Mouse (Mus musculus) c-Kit-positive CD71-positive TER-119-positive erythroid progenitor cells, embryonic 14.5 days (primary cell): ENCODE results near the gene Gm26657.

Experiments
- DNase-seq: peaks from one replicate; pipeline ENCODE4 v3.0.0-alpha.2; 2013; ENCODE audit warnings: low spot score

The Gm26657 gene

DNA sequence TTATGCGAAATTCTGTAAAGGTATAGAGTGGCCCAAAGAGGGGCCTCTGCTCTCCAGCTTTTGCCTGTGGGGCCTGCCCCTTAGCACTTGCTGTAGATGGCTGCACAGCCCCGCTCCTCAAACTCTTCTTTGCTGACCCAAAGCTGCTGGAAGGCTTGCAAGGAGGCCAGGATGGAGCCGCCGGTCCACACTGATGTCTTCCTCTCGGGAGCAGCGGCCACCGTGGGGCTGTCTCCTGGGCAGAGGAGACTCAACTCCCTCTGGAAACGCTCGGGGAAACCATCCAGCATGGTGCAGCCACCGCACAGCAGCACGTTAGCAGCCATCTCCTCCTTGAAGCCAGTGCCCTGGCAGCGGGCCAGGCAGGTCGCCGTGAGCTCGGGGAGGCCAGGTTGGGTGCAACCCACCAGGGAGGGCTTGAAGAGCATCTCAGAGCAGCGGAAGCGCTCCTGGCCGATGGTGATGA is at the start of gene Gm26657:
Gene Gm26657, plus strand, starts transcription at position 51 of the 466 bp plus-strand sequence.
- DNase-seq: no peak

DNA sequence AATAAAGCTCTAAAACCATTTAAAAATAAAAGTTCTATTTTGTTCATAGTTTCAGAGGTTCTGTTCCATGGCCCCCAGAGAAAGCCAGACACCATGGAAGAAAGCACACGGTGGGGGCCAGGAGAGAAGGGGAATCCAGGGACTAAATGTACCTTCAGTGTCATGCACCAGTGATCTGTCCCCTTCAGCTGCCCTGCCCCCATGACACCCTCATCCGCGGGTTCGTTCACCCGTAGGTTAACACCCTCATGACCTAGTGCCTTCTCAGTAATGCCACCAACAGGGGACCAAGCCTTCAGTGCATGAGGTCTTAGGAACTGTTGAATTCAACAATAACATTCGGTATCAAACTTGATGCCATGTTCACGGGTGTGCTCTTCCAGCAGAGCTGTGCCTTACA is 43.5 kb upstream of the Gm26657 start:
- DNase-seq: no peak

DNA sequence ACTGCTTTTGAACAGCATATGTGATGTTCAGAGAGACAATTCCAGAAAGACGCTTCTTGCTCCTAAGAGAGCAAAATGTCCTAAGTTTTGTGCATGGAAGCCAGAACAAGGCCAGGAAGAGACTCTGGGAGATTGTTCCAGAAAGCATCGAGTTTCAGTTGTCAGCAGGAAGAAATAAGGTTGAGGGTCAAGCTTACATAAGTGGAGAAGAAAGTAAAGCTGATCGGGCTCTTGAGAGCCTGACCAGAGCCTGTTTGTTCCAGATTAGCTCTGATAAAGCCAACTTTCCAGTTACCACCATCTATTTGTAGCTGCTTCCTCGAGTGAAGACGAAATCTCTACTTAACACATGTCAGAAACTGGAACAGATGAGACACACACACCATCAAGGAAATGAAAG is 41.2 kb upstream of the Gm26657 start:
- no peak for DNase-seq

DNA sequence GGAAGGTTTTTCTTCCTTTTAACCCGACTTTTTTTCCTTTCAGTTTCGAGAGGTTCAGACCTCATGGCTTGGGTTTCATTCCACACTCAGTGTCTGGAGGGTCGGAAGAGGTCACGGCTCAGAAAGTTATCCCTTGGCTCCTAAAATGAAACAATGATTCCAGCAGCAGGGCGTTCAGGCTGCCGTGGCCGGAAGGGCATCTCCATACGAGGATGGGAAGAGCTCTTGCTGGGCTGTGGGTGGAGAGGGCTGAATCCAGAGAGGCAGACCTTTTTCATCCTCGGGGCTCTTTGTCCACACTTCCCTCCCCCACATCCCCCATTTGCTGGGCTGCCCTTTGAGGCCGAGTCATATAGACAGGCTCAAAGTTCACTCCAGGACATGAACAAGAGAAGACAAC is 37.6 kb upstream of the Gm26657 start:
- no peak for DNase-seq

DNA sequence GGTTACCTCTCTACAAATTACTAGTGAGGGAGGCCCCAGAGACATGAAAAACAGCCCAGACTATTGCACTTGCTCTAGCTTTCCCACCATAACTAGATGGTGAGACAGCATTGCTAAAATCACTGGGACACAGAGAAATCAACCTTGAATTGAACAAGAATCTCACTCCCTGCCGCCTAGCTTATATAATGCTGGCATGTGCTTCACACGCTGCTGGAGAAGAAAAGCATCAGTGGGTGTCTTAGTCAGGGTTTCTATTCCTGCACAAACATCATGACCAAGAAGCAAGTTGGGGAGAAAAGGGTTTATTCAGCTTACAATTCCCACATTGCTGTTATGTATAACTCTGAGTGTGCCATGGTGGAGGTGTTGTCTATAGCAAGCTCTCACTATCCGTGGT is 26.7 kb upstream of the Gm26657 start:
- DNase-seq: no peak

DNA sequence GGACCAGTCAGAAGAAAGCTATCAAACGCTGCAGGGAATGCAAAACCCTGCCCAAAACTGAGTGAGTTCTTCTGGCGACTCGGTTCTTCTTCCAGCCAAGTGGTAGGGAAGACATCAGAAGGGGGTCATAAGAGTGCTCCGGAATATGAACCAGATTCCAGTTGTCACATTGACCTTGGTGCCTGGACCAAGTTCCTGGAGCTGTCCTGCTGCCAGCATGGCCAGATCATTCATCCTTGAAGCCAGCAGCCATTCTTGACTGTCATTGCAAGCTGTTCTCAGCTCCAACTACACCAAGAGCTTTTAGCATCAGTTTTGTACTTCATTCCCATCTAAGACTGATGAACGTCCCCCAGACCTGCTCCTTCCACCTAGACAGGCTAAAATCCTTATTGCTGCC is 23.1 kb upstream of the Gm26657 start:
- no peak for DNase-seq

DNA sequence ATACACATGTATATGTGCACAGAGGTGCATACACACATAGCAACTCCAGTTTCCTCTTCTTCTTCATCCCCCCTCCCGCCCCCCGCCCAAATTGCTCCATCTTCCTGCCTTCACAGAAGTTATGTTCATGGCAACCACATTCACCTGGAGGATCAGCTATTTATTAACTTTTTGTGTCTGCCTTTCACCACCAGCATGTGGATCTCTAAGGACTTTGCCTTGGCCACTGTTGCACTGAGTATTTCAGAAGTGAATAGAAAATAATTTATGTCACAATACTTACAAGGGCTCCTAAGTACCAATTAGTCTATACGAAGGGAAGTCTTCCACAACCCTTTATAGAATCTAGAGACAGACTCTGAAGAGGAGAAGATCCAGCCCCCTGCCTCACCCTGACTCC is 21.9 kb upstream of the Gm26657 start:
- no peak for DNase-seq

DNA sequence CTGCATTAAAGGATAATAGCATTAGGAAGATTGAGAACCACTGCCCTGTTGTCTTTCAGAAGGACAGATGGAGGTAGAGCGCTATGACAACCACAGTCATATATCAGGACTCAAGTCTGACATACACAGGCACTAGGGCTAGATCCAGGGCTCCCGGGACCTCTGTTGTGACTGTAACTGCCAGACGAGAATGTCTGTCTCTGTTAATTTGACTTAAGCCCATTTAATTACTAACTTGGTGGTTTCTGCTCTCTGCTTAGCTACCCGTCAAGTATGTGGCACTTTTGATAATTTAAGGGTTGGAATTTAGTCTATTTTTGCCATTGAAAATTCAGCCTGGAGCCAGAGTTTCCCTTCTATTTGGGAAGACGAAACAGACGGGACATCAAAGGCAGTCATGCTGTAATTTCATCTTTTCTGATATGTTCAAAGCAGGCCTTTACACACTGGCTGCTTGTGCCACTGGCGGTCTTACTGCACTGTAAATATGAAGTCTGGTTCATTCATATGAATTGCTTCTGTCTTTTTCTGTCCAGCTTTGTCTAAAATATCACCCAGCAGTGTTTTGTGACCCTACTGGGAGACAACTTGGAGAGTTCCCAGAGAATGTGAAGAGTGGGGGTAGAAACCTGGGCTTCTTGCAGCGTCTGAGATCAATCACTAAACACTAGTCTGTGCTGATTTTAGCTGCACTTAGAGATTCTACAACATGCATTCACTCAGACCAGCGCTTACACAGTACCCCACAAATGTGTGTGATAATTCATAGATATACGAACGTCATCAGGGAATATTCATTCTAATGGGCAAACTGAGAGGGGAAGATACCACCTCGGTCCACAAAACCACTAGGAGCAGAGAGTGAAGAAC is 21.1 kb upstream of the Gm26657 start:
- DNase-seq: no peak

DNA sequence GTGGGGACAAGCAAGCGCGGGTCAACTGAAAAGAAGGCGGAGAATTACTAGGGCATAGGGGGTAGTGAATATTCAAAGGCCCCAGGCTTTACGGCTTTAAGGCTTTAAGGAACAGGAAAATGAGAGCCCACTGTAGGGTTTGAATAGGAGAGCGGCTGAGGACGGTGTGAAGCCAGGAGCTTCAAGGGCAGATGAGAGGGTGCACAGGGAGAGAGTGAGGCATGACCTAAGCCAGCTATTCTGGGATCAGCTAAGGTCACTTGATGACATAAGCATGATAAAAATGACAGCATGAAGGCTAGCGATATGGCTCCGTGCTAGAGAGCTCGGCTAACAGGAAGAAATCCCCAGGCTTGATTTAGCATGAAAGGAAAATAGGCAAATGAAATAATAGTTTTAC is 20.4 kb upstream of the Gm26657 start:
- no peak for DNase-seq

DNA sequence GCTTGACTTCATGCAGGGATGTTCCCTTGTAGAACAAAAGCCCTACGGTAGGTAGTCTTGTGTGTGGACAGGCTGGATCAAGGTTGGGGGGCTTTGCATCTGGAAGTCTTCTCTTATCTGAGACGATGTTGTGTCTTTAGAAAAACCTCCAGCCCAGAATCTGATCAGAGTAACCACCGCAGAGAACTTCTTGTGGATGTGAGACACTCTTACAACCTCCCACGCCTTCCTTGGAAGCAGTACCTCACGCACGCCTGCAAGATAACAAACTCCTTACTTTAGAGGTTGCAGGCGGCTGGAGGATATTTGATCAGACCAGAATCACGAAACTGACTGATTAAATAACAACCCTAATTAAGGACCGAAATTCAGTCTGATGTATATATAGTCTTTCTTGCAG is 19.5 kb upstream of the Gm26657 start:
- no peak for DNase-seq

DNA sequence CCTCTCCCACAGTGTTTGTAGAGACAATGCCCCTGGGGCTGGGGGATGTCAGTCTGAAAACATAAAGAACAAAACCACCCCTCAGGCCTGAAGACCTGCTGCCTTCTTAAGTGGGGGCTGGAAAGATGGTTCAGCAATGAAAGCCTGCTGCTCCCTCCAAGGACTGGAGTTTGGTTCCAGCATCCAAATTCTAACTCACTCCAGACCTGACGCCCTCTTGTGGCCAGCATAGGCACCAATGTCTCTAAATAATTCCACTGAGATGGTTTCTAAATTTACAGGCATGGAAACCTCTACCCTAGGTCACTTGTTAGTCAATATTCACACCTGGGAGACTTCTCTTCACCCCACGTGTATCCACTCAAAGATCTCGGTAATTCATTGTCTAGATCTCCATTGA is 18.4 kb upstream of the Gm26657 start:
- DNase-seq: no peak

DNA sequence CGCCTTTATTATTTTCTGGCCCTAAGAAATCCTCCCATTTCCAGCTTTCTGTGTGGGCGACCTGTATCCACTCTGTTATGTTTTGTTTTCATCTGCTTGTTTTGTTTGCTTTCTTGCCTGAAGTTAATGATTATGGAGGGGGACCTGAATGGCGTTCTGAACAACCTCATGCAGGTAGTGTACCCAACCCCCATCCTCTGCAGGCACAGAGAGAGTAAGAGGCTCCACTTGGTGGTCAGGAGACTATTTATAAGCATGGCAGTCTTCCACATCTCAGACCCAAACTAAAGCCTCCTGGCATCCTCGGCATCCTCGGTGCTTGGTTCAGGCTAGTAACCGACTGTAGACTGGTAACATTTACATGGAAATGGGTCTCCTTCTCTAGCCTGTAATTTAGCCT is 17.5 kb upstream of the Gm26657 start:
- no peak for DNase-seq

DNA sequence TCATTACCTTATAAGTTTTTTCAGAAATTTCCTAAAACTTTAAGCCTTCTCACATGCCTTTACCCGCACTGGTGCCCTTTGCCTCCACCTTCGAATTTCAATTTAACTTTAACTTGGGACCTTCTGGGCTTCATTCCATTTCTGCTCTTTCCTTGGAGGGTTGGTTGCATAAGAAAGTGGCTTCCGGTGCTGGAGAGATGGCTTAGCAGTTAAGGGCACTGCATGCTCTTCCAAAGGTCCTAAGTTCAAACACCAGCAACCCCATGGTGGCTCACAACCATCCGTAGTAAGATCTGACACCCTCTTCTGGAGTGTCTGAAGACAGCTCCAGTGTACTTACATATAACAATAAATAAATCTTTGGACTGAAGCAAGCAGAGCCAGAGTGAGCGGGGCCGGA is 16.6 kb upstream of the Gm26657 start:
- DNase-seq: no peak

DNA sequence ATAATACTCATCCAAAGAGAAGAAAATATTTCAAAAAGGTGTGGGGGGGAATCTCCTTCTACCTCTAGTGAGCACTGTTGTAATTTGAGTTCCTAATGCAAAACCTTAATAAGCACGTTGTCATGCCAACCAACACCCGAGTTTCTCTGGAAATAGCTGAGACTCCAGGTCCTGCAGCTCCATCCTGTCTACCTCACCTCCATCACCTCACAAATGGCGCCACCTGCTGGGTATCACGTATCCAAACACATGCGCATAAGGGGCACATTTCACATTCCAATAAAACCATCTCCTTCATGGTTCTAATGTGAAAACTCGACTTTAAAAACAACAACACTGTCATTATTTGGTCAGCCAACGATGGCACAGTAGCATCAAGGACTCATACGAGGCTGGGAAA is 14.0 kb upstream of the Gm26657 start:
- peak; percentile 5 for DNase-seq

DNA sequence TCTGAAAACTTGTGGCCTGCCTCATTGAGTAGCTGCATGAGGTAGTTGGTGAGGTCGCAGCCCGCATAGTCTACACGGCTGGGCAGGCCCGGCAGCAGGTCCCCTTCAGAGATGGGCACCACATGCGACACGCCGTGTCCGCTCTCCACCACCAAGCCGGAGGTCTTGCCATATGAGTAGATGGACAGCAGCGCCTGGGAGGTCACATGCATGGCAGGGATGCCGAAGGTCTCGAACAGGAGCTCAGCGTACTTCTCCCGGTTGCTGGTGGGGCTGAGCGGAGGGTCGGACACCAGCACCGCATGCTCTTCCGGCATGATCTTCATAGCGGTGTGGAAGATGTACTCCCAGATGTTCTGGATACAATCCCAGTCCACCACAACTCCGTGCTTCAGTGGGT is 741 bp downstream of the Gm26657 start:
- no peak for DNase-seq

DNA sequence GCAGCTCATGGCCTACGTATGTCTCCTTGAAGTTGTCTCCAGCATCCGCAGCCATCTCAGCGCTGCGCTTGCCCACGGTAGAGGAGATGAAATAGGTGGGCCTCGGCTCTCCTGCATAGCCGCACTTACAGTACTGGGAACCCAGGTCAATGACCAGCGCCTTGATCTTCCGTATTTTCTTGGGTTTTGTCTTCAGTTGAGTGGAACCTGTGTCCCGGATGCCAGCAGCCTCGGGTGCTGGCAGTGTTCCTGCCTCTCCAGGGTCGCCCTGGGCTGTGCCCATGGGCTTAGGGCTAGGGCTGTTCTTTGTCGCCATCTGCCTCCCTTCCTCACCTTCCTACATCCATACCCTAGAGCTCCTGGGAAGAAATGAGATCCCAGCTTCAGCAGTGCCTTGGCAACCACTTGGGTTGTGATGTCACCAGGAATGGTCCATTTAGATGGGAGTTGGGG is 1.2 kb downstream of the Gm26657 start, which contains the start of gene Actl7b:
Gene Actl7b, minus strand, starts transcription at position 403 of the 453 bp plus-strand sequence.
- no peak for DNase-seq

DNA sequence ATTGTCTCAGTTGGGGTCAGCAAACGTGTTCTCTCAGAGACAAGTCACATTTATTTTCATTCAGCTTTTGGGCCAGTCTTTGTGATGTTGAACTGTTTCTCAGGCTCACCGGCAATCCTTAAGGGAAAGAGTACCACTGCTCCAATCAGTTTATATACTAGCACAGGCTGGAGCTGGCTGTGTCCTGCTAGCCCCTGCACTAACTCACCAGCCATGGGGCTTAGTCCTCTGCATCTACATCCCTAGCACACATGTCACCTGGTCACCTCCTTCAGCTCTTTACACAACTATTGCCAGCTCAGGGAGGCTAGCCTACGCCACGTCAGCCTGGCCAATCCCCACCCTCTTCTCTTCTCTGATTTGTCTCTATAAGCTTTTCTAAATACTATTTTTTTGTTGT is 2.8 kb downstream of the Gm26657 start:
- DNase-seq: no peak

DNA sequence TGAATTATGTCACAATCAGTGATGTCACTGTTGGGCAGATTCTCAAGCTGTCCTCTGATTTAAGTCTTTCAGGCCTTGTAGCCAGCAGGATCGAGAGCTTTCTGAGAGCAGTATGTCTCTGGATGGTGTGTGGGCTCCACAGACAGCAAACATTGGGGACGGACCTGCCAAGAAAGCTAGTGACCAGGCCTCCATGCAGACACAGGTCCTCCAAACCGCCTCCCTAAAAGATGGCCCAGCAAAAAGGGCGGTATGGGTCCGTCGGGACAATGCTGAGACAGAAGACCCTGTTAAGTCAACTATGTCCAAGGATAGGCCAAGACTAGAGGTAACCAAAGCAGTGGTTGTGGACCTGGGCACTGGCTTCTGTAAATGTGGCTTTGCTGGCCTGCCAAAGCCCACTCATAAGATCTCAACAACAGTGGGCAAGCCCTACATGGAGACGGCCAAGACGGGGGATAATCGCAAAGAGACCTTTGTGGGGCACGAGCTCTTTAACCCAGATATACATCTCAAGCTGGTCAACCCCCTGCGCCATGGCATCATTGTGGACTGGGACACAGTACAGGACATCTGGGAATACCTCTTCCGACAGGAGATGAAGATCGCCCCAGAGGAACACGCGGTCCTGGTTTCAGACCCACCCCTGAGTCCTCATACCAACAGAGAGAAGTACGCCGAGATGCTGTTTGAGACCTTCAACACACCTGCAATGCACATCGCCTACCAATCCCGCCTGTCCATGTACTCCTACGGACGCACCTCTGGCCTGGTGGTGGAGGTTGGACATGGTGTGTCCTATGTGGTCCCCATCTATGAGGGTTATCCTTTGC is 3.7 kb downstream of the Gm26657 start, which contains the start of gene Actl7a:
Gene Actl7a, plus strand, starts transcription at position 51 of the 833 bp plus-strand sequence.
- no peak for DNase-seq

DNA sequence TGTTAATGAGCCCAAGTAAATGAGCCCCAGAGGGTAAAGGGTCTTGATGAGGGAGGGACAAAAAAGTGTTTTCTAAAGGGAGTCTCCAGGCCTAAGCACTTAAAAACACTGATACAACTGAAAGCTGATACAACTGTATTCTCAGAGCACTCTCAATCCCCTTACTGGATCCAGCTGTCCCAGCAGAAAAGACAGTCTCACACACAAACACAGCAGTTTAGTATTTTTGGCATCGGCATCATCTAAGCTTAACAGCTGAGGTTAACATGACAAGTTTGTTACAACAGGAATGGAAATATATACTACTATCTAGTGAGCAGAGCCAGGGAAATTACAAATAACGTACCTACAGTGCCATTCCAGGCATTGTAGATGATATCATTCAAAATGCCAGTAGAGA is 6.5 kb downstream of the Gm26657 start:
- no peak for DNase-seq

DNA sequence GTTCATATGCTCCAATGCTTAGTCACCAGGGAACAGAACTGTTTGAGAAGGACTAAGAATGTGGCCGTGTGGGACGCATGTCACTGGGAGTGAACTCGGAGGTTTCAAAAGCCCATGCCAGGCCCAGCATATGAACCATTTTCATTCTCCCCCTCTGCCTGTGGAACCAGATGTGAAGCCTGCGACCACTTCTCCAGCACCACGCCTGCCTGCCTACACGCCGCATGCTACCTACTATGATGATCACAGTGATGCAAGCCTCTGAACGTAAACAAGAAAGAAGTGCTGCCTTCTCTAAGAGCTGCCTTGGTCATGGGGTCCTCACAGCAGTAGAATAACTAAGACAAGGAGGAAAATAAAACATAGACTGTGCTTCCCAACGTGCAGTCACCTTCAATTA is 7.6 kb downstream of the Gm26657 start:
- DNase-seq: no peak

DNA sequence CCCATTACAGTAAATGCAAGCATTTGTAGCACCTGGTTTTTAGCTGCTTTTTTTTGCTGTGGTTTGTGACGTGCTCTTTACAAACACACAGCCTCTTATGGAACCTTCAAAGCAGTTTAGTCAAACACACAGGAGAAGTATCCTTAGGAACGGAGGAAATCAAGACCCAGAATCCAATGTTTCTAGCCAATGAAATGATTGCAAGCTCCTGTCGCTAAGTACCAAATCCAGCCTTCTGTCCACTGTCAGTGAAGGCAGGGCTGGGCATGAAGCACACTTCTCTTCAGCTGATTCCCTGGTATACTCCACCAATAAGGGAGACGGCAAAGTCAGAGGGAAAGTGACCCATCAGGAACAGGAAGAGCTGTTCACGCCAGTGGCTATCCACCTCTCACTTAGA is 16.2 kb downstream of the Gm26657 start:
- no peak for DNase-seq

DNA sequence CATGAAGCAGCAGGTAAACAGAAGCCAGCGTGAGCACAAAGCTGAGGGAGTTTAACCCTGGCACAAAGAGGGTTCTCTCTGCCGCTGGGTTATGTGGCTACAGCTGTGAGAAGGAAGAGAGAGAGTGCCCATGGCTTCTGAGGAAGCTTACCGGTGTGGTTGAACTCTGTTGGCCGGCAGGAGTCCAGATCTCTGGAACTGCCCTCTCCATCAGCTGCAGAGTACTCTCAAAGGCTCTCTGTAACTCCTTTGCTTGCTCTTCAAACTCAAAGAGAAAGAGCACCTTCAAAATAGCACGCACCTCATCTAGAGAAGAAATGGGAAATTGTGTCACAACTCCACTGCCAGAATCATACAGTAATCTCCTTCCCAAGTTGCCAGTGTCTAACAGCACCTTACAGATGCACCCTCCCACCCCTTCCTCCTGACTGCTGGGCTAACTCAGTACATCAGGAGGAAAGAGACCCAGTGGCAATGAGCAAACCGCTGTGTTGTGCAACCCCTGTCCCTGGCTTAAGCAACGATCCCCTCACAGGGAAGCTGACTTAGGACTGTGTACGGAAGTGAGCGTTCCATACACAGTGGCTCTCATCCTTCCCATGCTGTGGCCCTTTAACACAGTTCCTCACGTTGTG is 17.2 kb downstream of the Gm26657 start:
- DNase-seq: peak; percentile 3
